Mouse (Mus musculus): ENCODE measurements around the gene Myb.

Gene Myb

GRCm38 (mm10) chr10:21076137-21076536 is 84.6 kb downstream of the Myb start:
- DNase-seq = no peak
